9 mouse cellular contexts compared by ENCODE assay signal in the genomic region with DNA sequence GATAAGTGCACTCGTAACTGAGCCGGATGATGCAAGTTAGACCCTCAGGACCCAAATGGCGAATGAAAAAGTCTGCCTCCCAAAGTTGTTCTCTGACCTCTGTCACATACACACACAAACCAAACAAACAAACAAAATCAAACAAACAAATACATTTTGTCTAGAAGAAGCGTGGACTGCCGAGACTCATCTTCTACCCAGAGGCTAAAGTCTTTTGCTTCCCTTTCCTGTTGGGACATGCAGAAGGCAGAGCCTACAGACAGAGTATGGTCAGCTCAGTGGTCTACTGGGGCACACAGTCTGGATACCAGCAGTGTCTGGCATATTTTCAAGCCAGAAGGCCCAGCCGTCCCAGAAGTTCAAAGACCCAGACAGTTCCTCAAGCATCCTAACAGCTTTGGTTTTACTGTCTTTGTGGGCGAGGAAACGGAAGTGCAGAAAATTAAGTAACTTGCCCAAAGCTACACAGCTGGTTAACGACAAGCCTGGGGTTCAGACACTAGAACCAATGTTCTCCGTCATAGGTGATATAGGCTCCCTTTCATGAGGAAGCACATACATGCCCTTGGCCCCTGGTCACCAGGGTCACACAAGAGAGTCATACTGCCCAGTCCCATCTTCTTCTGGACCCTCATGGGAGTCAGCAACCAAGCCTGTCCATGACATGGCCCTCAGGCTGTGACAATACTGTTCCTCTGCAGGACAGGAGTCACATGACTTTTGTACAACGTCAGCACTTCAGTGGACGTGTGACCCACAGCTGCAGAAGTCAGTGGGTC. TPM values are rescaled to one million over a fixed set of nuclear protein-coding genes. Genes with fewer than 3 reads are reported as not detected.
DNase-seq lines count a peak whose midpoint lies in the region; ATAC-seq lines count a peak whose summit lies in the region.
"Had no signal": no experiment of that assay in that cellular context is flagged by ENCODE, and none has a peak within 500 bp of the region (broad histone marks: within the 10 kb centered on the region; RNA-seq: fewer than 3 reads in every experiment).

No protein-coding gene starts in this region.

- peak; percentile 51 for ATAC-seq in CD4-positive, CD25-positive, alpha-beta regulatory T cell, adult 4 months
- peak; percentile 47 for ATAC-seq in inflammation-experienced regulatory T-cells, adult 6 months
- peak; percentile 34 for ATAC-seq in megakaryocyte progenitor cell, adult 5-6 weeks (replicated peaks; ENCODE audit: poor library complexity)

- peak; percentile 95 for DNase-seq in heart, adult 11 months
- DNase-seq in heart, postnatal 4 days = no peak
- no peak for DNase-seq in right cerebral cortex, postnatal 36 days (ENCODE audit: low spot score in 2 of 2)
- DNase-seq in embryo, embryonic 9.5 days (ENCODE audit: extremely low spot score) = no peak
- no peak for DNase-seq in adrenal gland, postnatal 4 days (ENCODE audit: low spot score in 2 of 2)
- DNase-seq: adrenal gland, postnatal 36 days had no signal

RNA-seq across cellular contexts. Expression of a gene that starts 2.0 kb away (rescaled TPM):
- total RNA-seq in heart, postnatal 4 days (2021) = 10 to 100 TPM; 51.8 to 56.0 TPM
- 100 to 1,000 TPM; 289 to 325 TPM for polyA plus RNA-seq in CD4-positive, CD25-positive, alpha-beta regulatory T cell, adult 4 months (2017; shearing (Covaris generic))
- 100 to 1,000 TPM; 166 to 316 (median 259) TPM for polyA plus RNA-seq in inflammation-experienced regulatory T-cells, adult 6 months (2017; shearing (Covaris generic))
- 374 and 478 TPM in 2 replicates for total RNA-seq in megakaryocyte progenitor cell, adult 5-6 weeks (2015)
- total RNA-seq in megakaryocyte progenitor cell, adult 5-6 weeks (2017) = 73.6 and 82.8 TPM in 2 replicates
- 10 to 100 TPM; 32.6 to 57.1 TPM for total RNA-seq in adrenal gland, postnatal 4 days (2021)
